Mouse (Mus musculus) limb, embryonic 13.5 days (tissue): ENCODE measurements at regions not wholly inside any gene's neighbourhood (a gene's known extent, or its start where the extent isn't known, plus 50 kb on each side); places are given as distances from the start of the nearest gene placed in this dataset.

Experiments
- ATAC-seq: fragments of 200-750 bp; cut with Nextera tagmentation; 2 replicates; pipeline ENCODE4 v1.8.0; 2017; ENCODE audit warnings: low read depth, moderate number of reproducible peaks, moderate TSS enrichment; ENCODE audit not compliant: low FRiP score
- H3K27ac ChIP-seq: fragments of 300-500 bp; sonication (generic); 2 replicates; pipeline ENCODE4 v1.5.1; 2015; ENCODE audit warnings: inconsistent platforms, mild to moderate bottlenecking, moderate library complexity
- H3K27me3 ChIP-seq: fragments of 300-500 bp; sonication (generic); 2 replicates; pipeline ENCODE4 v1.6.1; 2015; ENCODE audit warnings: mild to moderate bottlenecking, inconsistent platforms
- H3K36me3 ChIP-seq: fragments of 300-500 bp; sonication (generic); 2 replicates; pipeline ENCODE4 v1.6.1; 2015; ENCODE audit warnings: inconsistent platforms, mild to moderate bottlenecking, moderate library complexity
- H3K4me1 ChIP-seq: fragments of 300-500 bp; sonication (generic); 2 replicates; pipeline ENCODE4 v1.6.1; 2015; ENCODE audit warnings: inconsistent platforms
- H3K4me2 ChIP-seq: fragments of 300-500 bp; sonication (generic); replicated peaks from 2 replicates; pipeline ENCODE4 v1.6.1; 2015; ENCODE audit warnings: inconsistent platforms, mild to moderate bottlenecking, moderate library complexity
- H3K4me3 ChIP-seq: fragments of 300-500 bp; sonication (generic); 2 replicates; pipeline ENCODE4 v1.5.1; 2015; ENCODE audit warnings: moderate library complexity, mild to moderate bottlenecking, inconsistent platforms
- H3K9ac ChIP-seq: fragments of 300-500 bp; sonication (generic); 2 replicates; pipeline ENCODE4 v1.6.1; 2015; ENCODE audit warnings: mild to moderate bottlenecking, inconsistent platforms
- H3K9me3 ChIP-seq: fragments of 300-500 bp; sonication (generic); 2 replicates; pipeline ENCODE4 v1.6.1; 2016; ENCODE audit warnings: inconsistent platforms
- WGBS: fragments of 180-500 bp; shearing (Covaris S2); methylation state at CpG from one replicate; pipeline ENCODE4 v1.1.7; 2015; 5-methylcytosine and 5-hydroxymethylcytosine counted together

- no peak overlapping the region for H3K9ac ChIP-seq
- H3K27me3 ChIP-seq: peaks cover 5% of the 10 kb centered on the region; the same call in 1 of the 2 replicates
- H3K9me3 ChIP-seq: no peaks in the 10 kb centered on the region
- ATAC-seq: no peak
- H3K4me3 ChIP-seq: no peak overlapping the region
- 94% methylated on average over 7 of the region's 7 CpGs for WGBS
- no peak overlapping the region for H3K4me2 ChIP-seq
- H3K4me1 ChIP-seq: peaks cover 14% of the 10 kb centered on the region
- no peak overlapping the region for H3K27ac ChIP-seq
- H3K36me3 ChIP-seq: no peaks in the 10 kb centered on the region
Measured at GRCm38 (mm10) chr1:156995180-156995951, 55.9 kb upstream of the Ralgps2 start.

GRCm38 (mm10) chr1:156994644-156995016 is 55.2 kb upstream of the Ralgps2 start:
- 74% methylated on average over 2 of the region's 2 CpGs for WGBS
- Histone ChIP-seq H3K36me3 (no peaks in the 10 kb centered on the region), H3K9ac (no peak overlapping the region), H3K9me3 (no peaks in the 10 kb centered on the region), H3K27ac (no peak overlapping the region), H3K27me3 (peaks cover 4% of the 10 kb centered on the region; the same call in 1 of the 2 replicates), H3K4me3 (no peak overlapping the region), H3K4me1 (peaks cover 17% of the 10 kb centered on the region), H3K4me2 (no peak overlapping the region)
- ATAC-seq: no peak

GRCm38 (mm10) chr1:156994005-156994643 is 54.7 kb upstream of the Ralgps2 start:
- Histone ChIP-seq H3K27me3 (peaks cover 6% of the 10 kb centered on the region; the same call in 1 of the 2 replicates), H3K4me2 (no peak overlapping the region), H3K36me3 (no peaks in the 10 kb centered on the region), H3K9me3 (no peaks in the 10 kb centered on the region), H3K9ac (no peak overlapping the region), H3K4me1 (peaks cover 17% of the 10 kb centered on the region), H3K27ac (no peak overlapping the region), H3K4me3 (no peak overlapping the region)
- no peak for ATAC-seq
- 71% methylated on average over 15 of the region's 15 CpGs for WGBS

- WGBS: 88% methylated on average over 3 of the region's 3 CpGs
- H3K4me3 ChIP-seq: no peak overlapping the region
- ATAC-seq: no peak
- no peaks in the 10 kb centered on the region for H3K9me3 ChIP-seq
- peaks cover 17% of the 10 kb centered on the region for H3K4me1 ChIP-seq
- no peak overlapping the region for H3K4me2 ChIP-seq
- H3K27me3 ChIP-seq: 0 out of 2 replicates have a peak, but pooled peaks cover 2% of the 10 kb centered on the region
- no peaks in the 10 kb centered on the region for H3K36me3 ChIP-seq
- H3K27ac ChIP-seq: no peak overlapping the region
- no peak overlapping the region for H3K9ac ChIP-seq
Measured at GRCm38 (mm10) chr1:156993105-156993504, 53.7 kb upstream of the Ralgps2 start.

GRCm38 (mm10) chr1:156992536-156992935 is 53.1 kb upstream of the Ralgps2 start:
- WGBS: 54% methylated on average over 2 of the region's 2 CpGs
- Histone ChIP-seq H3K4me3 (no peak overlapping the region), H3K27me3 (0 out of 2 replicates have a peak, but pooled peaks cover 2% of the 10 kb centered on the region), H3K27ac (no peak overlapping the region), H3K4me1 (peaks cover 11% of the 10 kb centered on the region), H3K9ac (no peak overlapping the region), H3K9me3 (no peaks in the 10 kb centered on the region), H3K4me2 (no peak overlapping the region), H3K36me3 (no peaks in the 10 kb centered on the region)
- ATAC-seq: no peak

- H3K4me3 ChIP-seq: no peak overlapping the region
- no peak overlapping the region for H3K4me2 ChIP-seq
- no peak overlapping the region for H3K27ac ChIP-seq
- no peak for ATAC-seq
- peaks cover 3% of the 10 kb centered on the region; the same call in 1 of the 2 replicates for H3K4me1 ChIP-seq
- WGBS: 60% methylated on average over 14 of the region's 14 CpGs
- H3K9ac ChIP-seq: no peak overlapping the region
- H3K9me3 ChIP-seq: no peaks in the 10 kb centered on the region
- H3K36me3 ChIP-seq: no peaks in the 10 kb centered on the region
- H3K27me3 ChIP-seq: 0 out of 2 replicates have a peak, but pooled peaks cover 2% of the 10 kb centered on the region
Measured at GRCm38 (mm10) chr1:156990567-156991494, 51.4 kb upstream of the Ralgps2 start.

- no peaks in the 10 kb centered on the region for H3K9me3 ChIP-seq
- H3K27me3 ChIP-seq: 0 out of 2 replicates have a peak, but pooled peaks cover 2% of the 10 kb centered on the region
- WGBS: 31% methylated on average over 9 of the region's 9 CpGs
- no peak overlapping the region for H3K9ac ChIP-seq
- no peak overlapping the region for H3K4me3 ChIP-seq
- no peak for ATAC-seq
- H3K27ac ChIP-seq: no peak overlapping the region
- H3K36me3 ChIP-seq: no peaks in the 10 kb centered on the region
- H3K4me2 ChIP-seq: no peak overlapping the region
- H3K4me1 ChIP-seq: peaks cover 3% of the 10 kb centered on the region; the same call in 1 of the 2 replicates
Measured at GRCm38 (mm10) chr1:156990112-156990511, 50.7 kb upstream of the Ralgps2 start.

- H3K9me3 ChIP-seq: no peaks in the 10 kb centered on the region
- 79% methylated on average over 10 of the region's 10 CpGs for WGBS
- no peak overlapping the region for H3K4me3 ChIP-seq
- H3K9ac ChIP-seq: no peak overlapping the region
- no peak for ATAC-seq
- H3K36me3 ChIP-seq: no peaks in the 10 kb centered on the region
- H3K4me1 ChIP-seq: peaks cover 3% of the 10 kb centered on the region; the same call in 1 of the 2 replicates
- H3K27ac ChIP-seq: no peak overlapping the region
- H3K4me2 ChIP-seq: no peak overlapping the region
- 0 out of 2 replicates have a peak, but pooled peaks cover 2% of the 10 kb centered on the region for H3K27me3 ChIP-seq
Measured at GRCm38 (mm10) chr1:156989149-156989785, 49.8 kb upstream of the Ralgps2 start.
